Mouse (Mus musculus) forebrain, embryonic 10.5 days (tissue): Measurements from ENCODE around the gene Pdss2. TPM values are rescaled to one million over a fixed set of nuclear protein-coding genes. Genes with fewer than 3 reads are reported as not detected.

Experiments used
- DNase-seq: peaks from one replicate; pipeline ENCODE4 v3.0.0-alpha.2; 2017; ENCODE audit warnings: low spot score; ENCODE audit errors: extremely low spot score
- H3K27ac ChIP-seq: fragments of 300-500 bp; sonication (generic); 2 replicates; pipeline ENCODE4 v1.5.1; 2016; ENCODE audit warnings: mild to moderate bottlenecking
- H3K27me3 ChIP-seq: fragments of 300-500 bp; sonication (generic); 2 replicates; pipeline ENCODE4 v1.6.1; 2016; ENCODE audit warnings: mild to moderate bottlenecking; ENCODE audit not compliant: poor library complexity, severe bottlenecking
- H3K36me3 ChIP-seq: fragments of 300-500 bp; sonication (generic); replicated peaks from 2 replicates; pipeline ENCODE4 v1.6.1; 2016; ENCODE audit warnings: mild to moderate bottlenecking, moderate library complexity
- H3K4me1 ChIP-seq: fragments of 300-500 bp; sonication (generic); 2 replicates; pipeline ENCODE4 v1.6.1; 2016
- H3K4me3 ChIP-seq: fragments of 300-500 bp; sonication (generic); 2 replicates; pipeline ENCODE4 v1.5.1; 2016; ENCODE audit warnings: mild to moderate bottlenecking, moderate library complexity
- H3K9me3 ChIP-seq: fragments of 300-500 bp; sonication (generic); 2 replicates; pipeline ENCODE4 v1.6.1; 2016; ENCODE audit warnings: mild to moderate bottlenecking, moderate library complexity
- WGBS: fragments of 180-500 bp; shearing (Covaris S2); methylation state at CpG from one replicate; pipeline ENCODE4 v1.1.7; 2016; 5-methylcytosine and 5-hydroxymethylcytosine counted together
- polyA plus RNA-seq: library from polyadenylated mRNA; unstranded; fragments of >200 nt; fragmentation: Nextera tagmentation; extraction: Ambion mirVana; gene quantifications from 2 replicates; pipeline ENCODE4 v1.2.1, GENCODE M21; 2016

The Pdss2 gene
- polyA plus RNA-seq, 1 experiment from 2014 or later: 17.1 TPM

- DNase-seq: no peak
- H3K27me3 ChIP-seq: no peaks in the 10 kb centered on the region
- H3K27ac ChIP-seq: peak overlapping the region; percentile 12; the same call in 1 of the 2 replicates
- no peak overlapping the region for H3K4me3 ChIP-seq
- H3K9me3 ChIP-seq: no peaks in the 10 kb centered on the region
- WGBS: 52% methylated on average over 6 of the region's 6 CpGs
- peaks cover 35% of the 10 kb centered on the region for H3K36me3 ChIP-seq
- H3K4me1 ChIP-seq: peaks cover 34% of the 10 kb centered on the region
Measured at GRCm38 (mm10) chr10:43489550-43489949, 268.3 kb downstream of the Pdss2 start.

DNA sequence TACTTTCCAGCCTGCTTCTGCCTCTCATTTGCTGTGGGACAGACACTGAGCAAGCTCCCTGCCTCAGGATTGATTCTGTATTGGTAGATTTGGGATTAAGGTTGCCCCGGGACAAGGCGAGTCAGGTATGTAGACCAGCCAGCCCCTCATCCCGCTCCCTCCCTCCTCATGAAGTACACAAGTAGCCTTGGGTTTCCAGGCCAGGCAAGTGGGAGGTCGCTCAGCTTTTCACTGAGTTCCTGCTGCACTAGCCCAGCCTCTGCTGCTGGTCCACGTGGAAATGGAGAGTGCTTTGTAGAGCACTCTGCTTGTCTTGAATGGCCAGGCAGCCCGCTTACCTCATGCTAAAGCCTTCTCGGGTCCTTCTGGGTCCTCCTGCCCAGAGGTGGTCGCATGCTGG is 268.7 kb downstream of the Pdss2 start:
- 77% methylated on average over 8 of the region's 8 CpGs for WGBS
- Histone ChIP-seq H3K27ac (peak overlapping the region; percentile 20; the same call in 1 of the 2 replicates), H3K9me3 (no peaks in the 10 kb centered on the region)

GRCm38 (mm10) chr10:43490846-43491245 is 269.6 kb downstream of the Pdss2 start:
- no peak for DNase-seq
- 89% methylated on average over 5 of the region's 5 CpGs for WGBS

More for the DNA sequence above, 268.7 kb downstream of the Pdss2 start:
- no peak for DNase-seq
- no peaks in the 10 kb centered on the region for H3K27me3 ChIP-seq
- peaks cover 34% of the 10 kb centered on the region for H3K4me1 ChIP-seq
- peaks cover 39% of the 10 kb centered on the region for H3K36me3 ChIP-seq
- H3K4me3 ChIP-seq: no peak overlapping the region

GRCm38 (mm10) chr10:43502599-43502998 is 281.3 kb downstream of the Pdss2 start:
- no peak for DNase-seq
- no peaks in the 10 kb centered on the region for H3K27me3 ChIP-seq
- 96% methylated on average over 4 of the region's 4 CpGs for WGBS
- H3K36me3 ChIP-seq: peaks cover 96% of the 10 kb centered on the region
- H3K9me3 ChIP-seq: peaks cover 4% of the 10 kb centered on the region; the same call in 1 of the 2 replicates
- no peaks in the 10 kb centered on the region for H3K4me1 ChIP-seq
- no peak overlapping the region for H3K27ac ChIP-seq
- H3K4me3 ChIP-seq: no peak overlapping the region

More at GRCm38 (mm10) chr10:43490846-43491245, 269.6 kb downstream of the Pdss2 start:
- peaks cover 34% of the 10 kb centered on the region for H3K4me1 ChIP-seq
- no peak overlapping the region for H3K4me3 ChIP-seq
- H3K27ac ChIP-seq: no peak overlapping the region
- no peaks in the 10 kb centered on the region for H3K27me3 ChIP-seq
- no peaks in the 10 kb centered on the region for H3K9me3 ChIP-seq
- peaks cover 40% of the 10 kb centered on the region for H3K36me3 ChIP-seq

DNA sequence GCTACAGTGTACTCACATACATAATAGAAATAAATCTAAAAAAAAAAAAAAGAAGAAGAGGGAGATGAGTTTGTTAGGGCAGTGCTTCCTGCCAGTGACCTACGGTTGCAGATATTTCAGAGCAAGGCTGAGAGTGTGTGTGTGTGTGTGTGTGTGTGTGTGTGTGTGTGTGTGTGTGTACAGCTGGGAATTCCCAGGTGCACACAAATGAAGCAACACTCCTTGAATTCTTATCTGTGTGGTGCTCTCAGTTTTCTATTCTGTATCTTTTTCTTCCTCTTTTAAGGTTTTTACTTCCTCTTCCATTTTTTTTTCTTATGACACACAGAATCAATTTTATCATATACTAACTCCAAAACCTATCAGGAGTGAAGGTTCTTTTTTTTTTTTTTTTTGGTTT is 283.0 kb downstream of the Pdss2 start:
- Histone ChIP-seq H3K9me3 (no peaks in the 10 kb centered on the region; the same call in 1 of the 2 replicates), H3K27me3 (no peaks in the 10 kb centered on the region), H3K27ac (no peak overlapping the region), H3K36me3 (peaks cover 89% of the 10 kb centered on the region), H3K4me3 (no peak overlapping the region), H3K4me1 (no peaks in the 10 kb centered on the region)
- DNase-seq: no peak
- 100% methylated on average over 1 of the region's 1 CpGs for WGBS

DNA sequence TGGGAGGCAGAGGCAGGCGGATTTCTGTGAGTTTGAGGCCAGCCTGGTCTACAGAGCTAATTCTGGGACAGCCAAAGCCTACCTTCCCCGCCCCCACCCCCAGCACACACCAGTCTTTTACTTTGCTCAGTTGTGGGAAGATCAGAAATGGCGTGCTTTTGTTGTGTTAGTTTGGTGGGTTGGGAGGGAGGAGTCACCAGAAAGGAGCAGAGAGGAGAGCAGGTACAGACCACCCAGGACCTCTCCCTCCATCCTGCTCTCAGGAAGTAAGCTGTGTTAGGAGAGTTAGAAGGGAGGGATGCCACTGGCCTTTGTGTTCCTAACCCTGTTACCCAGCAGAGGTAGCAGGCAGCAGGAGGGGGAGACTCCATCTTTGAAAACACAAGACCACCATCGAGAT is 285.8 kb downstream of the Pdss2 start:
- WGBS: 74% methylated on average over 4 of the region's 4 CpGs
- H3K27me3 ChIP-seq: no peaks in the 10 kb centered on the region
- DNase-seq: no peak
- no peaks in the 10 kb centered on the region for H3K4me1 ChIP-seq
- H3K4me3 ChIP-seq: no peak overlapping the region
- H3K9me3 ChIP-seq: no peaks in the 10 kb centered on the region; the same call in 1 of the 2 replicates
- no peak overlapping the region for H3K27ac ChIP-seq
- H3K36me3 ChIP-seq: peaks cover 89% of the 10 kb centered on the region

GRCm38 (mm10) chr10:43509228-43509627 is 287.9 kb downstream of the Pdss2 start:
- H3K36me3 ChIP-seq: peaks cover 89% of the 10 kb centered on the region
- H3K4me3 ChIP-seq: no peak overlapping the region
- H3K9me3 ChIP-seq: no peaks in the 10 kb centered on the region; the same call in 1 of the 2 replicates
- no peak for DNase-seq
- no peaks in the 10 kb centered on the region for H3K27me3 ChIP-seq
- 98% methylated on average over 7 of the region's 7 CpGs for WGBS
- H3K27ac ChIP-seq: no peak overlapping the region
- no peaks in the 10 kb centered on the region for H3K4me1 ChIP-seq

- WGBS: 95% methylated on average over 10 of the region's 10 CpGs
- Histone ChIP-seq H3K4me1 (0 out of 2 replicates have a peak, but pooled peaks cover 3% of the 10 kb centered on the region), H3K27me3 (no peaks in the 10 kb centered on the region), H3K9me3 (no peaks in the 10 kb centered on the region; the same call in 1 of the 2 replicates), H3K4me3 (no peak overlapping the region), H3K27ac (no peak overlapping the region), H3K36me3 (peaks cover 77% of the 10 kb centered on the region)
- DNase-seq: no peak
Measured at GRCm38 (mm10) chr10:43512976-43513375, 291.7 kb downstream of the Pdss2 start.

Other genes starting within 250 kb of the Pdss2 start
- 1.8 and 2.0 TPM in 2 replicates for gene Sobp, start 47.0 kb upstream of the Pdss2 start, polyA plus RNA-seq
- gene 9030612E09Rik, start 46.8 kb upstream of the Pdss2 start, polyA plus RNA-seq: 1.0 and 1.1 TPM in 2 replicates